Mouse (Mus musculus): ENCODE data around the gene Limk2.

Gene Limk2

DNA sequence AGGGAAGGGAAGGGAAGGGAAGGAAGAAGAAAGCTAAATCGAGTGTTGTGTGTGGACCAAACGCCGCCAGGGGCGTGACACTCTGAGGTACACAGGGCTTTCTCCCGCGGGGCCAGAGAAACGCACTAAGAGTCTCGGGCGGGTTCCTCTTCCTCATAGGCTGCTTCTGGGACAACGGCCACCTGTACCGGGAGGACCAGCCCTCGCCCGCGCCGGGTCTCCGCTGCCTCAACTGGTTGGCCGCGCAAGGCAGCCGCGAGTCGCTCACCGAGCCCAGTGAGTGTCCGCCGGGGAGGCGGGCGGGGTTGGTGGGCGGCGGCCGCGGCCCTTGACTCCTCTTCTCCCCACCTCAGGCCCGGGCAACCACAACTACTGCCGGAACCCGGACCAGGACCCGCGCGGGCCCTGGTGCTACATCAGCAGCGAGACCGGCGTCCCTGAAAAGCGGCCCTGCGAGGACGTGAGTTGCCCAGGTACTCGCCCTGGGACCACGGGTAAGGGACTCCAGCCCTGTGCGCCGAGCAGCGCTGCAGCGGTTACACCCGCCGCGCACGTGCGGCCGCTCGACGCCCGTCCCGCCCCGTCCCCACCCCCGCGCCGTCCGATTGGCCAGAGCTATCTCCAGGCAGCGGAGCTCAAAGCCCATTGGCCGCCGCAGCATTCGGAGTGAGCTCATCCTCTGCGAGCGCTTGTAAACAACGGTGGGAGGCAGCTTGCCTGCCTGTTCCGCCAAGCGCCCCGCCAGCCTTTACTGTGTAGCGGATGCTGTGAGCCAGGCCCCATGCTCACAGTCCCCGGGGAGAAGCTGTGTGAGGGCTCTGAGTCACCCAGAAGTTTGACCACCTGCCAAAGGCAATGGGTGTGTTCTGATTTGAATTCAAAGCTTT lies 77.0 kb downstream of the Limk2 start:
- peak; percentile 97 for DNase-seq

DNA sequence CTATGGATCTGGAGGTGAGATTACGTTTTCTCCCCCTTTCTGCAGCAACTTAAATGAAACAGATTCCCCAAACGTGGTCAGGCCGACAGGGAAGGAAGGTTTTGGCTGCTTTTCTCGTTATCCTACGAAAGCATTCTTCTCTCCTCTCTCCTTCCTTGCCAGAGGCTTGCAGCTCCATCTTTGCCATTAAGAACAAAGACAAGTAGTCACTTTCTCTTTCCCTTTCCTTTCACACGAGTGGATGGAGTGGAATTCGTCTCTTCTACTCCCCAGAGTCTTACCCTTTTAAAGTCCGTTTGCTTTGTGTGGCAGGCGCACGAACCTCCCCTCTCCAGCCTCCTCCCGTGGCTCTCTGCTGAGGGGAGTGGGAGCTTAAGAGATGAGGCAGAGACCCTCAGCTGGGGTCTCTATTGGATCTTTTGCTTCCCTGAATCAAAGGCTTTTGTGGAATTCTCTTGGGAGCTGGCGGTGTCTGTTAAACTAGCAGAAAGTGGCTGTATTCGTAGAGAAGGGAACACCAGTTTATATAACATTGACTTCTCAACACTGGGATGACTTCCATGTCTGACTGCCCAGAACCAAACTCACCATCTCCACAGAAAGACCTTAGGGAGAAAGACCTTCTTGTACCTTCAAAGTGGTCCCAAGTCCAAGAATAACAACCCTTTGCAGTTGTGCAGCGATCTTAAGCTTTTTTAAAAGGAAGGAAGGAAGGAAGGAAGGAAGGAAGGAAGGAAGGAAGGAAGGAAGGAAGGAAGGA lies 77.8 kb downstream of the Limk2 start:
- no peak for DNase-seq

DNA sequence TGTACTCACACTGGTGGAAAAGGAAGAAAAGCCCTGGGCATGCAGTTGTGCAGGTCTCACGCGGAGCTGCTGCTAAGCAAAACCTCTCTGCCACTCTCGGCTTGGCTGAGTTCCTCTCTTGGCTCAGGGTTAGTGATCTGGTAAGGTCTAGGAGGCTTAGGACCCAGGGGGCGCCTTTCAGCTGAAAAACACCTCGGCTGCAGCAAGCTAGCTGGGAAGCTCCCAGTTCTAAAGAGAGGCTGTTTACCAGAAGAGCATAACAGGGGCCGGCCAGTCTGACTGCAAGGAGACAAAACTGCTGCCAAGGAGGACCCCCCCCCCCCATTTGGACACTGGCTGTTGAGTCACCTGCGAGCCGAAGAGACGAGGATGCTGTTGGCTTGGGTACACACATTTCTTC lies 78.4 kb downstream of the Limk2 start:
- peak; percentile 93 for DNase-seq

DNA sequence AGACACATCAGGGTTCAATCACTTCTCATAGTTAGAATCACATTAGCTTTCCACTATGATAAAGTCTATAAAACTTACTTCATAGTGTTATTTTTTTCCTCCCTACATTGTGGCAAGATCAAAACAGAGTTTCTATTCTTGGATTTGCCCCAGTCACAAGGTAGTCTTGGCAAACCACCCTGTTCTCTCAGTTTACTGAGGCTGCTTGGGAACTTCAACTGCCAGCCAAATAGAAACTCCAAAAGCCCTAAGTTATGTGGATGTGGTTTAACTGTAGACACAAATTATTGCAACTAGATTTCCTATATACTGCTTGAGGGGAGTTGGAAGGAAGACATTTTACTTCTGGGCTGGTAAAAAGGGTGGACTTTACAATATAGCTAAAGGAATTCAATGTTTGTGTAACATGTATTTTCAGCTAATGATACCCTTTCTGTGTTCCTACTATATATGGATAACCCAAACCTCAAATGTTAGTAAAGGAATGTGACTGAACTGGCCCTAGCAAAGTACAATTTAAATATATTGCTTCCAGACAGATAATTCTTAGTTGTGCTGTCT lies 79.0 kb downstream of the Limk2 start, which contains the start of gene Pik3ip1:
Pik3ip1 (plus strand) TSS at position 511 of the 561 bp plus-strand sequence.
- DNase-seq: no peak

DNA sequence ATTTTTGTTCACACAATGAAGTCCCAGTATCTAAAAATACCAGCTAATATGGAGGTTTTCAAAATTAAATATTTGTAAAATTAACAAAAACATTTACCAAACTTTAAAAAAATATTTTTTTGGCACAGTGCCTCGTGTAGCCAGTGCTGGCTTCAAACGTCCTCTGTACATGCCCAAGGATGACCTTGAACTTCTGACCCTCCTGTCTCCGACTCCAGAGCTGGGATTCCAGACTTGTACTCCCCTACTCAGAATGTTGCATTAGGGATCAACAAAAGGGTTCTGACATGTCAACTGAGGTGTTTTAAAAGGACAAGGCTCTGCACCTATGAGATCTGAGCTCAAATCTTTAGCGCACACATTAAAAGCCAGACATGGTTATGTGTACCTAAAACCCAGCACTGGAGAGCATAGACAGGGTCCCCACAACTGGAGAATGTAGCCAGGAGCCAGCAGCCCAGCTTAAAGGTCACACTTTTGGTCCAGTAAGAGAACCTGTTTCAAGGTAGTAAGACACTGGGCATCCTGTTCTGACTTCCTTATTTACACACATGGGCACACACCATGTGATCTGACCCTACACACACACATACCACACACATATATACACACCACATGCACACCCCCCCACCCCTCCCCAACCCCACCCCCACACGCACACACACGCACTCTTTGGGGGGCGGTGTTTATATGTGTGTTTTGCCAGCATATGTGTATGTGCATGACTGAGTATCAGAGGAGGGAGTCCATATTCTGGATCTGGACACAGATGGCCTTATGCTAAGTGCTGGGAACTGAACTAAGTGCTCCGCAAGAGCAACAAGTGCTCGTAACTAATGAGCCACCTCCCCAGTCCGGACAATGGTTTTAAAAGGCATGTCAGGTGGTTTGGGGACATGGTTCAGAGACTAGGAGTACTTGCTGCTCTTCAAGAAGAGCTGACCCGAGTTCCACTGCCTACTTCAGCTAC lies 79.9 kb downstream of the Limk2 start:
- no peak for DNase-seq

DNA sequence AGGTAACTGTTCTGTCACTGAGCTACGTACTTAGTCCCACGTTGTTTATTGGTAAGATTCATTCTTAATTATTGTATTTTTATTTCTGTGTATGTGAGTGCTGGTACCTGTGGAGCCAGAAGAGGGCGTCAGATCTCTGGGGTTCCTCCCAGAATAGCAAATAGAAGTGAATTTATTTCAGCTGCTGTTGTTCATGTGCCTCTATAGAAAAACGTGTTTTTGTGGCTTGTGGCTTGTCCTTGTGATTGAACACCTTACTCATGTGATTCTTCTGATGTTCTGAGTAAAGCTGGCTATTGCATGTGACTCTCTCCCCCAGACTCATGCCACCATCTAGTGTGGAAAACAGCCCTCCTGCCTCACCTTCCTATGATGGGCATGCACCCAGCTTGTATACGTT lies 80.7 kb downstream of the Limk2 start:
- DNase-seq: no peak

DNA sequence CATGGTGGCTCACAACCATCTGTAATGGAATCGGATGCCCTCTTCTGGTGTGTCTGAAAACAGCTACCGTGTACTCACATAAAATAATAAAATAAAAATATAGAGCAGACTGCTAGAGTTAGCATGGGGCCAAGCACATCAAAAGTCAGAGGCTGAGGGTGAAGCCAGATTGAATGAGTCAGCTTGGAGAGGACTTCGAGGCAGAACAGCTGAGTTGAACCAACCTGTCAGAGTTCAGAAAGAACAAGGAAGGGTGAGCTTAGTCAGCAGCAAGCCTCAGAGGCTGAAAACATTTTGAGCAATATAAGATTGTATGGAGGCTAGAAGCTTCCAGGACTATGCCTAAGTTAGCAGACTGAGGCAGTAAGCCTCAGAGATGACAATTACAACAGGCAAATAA lies 90.7 kb downstream of the Limk2 start:
- no peak for DNase-seq

DNA sequence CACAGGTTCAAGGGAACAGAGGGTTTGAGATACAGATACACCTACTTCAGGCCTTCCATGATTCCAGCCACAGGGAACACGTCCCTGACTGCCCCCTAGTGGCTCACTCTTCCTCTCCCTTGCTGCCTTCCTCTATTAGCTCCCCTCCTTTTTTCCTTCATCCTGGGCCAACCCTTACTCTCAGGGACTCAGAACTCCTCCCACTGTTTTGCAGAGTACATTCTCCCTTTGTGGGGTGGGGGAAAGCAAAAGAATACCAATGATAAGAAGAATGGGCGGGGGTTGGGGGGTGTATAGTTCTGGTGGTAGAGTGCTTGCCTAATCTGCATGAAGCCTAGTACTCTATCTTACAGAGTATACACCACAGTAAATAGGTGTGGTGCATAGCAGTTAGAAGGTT lies 94.8 kb downstream of the Limk2 start:
- peak; percentile 61 for DNase-seq

DNA sequence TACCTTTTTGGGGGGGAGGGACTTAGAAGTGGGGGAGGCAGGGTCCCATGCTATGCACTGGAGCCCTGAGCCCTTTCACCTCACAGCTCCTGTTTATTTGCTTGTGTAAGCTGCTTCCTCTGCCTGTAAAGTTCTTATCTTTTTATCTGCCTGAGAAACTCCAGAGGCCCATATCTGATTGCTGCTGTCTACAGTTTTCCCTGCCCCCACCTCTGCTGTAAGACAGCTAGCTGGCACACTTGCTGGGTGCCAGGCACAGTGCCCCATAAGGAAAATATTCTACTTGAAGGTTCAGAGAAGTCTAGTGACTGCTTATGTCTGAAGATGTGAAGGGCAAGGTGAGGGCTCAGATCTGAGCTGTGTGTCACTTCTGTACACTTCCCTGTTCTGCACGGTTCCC lies 95.7 kb downstream of the Limk2 start:
- DNase-seq: no peak

DNA sequence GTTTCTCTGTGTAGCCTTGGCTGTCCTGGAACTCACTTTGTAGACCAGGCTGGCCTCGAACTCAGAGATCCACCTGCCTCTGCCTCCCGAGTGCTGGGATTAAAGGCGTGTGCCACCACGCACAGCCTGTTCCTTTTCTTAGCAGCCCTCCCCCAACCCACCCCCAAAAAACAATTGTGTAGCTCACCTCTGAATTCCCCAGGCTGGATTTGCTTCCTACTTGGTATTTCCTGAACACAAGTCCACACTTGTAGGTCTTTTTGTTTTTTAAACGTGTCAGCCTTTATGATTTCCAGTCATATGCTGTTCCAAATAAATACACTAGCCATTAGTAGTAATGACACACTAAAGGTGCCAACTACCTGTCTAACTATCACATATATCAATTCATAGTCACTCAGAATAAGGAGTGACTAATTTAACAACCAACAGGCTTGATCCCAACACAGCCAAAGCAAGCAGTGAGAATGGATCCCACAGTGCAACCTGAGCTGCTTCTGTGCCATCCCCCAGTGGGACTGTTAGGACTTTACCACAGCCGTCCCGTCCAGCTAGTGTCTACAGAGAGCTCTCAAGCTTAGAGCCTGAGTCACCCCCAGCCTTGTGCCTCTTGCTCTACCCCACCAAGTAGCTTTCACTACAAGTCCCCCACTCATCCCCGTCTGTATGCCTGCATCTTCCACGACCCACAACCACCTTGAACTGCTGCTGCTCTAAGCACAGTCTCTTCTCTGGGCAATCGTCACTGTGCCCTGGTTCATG lies 97.2 kb downstream of the Limk2 start:
- no peak for DNase-seq

DNA sequence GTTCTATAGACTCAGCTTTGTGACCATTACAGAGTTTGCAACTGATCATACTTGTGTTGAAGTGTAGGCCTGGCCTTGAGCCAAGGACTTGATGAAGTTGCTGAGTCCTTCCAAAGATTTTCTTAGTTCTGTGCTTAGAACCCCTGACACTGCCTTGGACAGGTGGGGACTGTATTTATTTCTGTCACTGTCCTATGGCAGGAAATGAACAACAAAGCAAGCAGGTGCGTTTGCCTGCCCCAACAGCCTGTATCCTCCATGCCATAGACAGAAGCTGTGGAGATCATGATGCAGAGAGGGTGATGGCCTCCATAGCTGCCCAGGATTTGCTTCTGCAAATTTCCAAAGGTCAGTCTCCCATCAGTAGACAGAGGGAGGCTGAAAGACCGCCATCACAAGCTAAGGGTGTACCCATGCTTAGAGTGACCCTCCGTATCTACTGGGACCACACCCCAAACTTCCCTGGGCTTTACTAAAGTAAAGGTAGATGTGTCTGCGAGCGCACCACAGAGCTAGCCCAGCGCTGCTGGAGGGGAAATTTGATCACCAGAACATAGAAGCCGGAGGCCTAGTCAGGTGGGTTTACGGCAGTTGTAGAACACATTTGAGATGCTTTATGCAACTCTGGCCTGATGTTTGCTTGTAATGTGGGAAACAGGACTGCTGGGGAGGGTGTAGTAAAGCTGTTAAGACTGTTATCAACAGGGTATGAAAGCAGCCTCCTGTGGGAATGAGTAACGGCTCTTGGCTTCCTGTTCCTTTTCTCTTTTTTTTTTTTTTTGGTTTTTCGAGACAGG lies 98.0 kb downstream of the Limk2 start:
- DNase-seq: no peak

DNA sequence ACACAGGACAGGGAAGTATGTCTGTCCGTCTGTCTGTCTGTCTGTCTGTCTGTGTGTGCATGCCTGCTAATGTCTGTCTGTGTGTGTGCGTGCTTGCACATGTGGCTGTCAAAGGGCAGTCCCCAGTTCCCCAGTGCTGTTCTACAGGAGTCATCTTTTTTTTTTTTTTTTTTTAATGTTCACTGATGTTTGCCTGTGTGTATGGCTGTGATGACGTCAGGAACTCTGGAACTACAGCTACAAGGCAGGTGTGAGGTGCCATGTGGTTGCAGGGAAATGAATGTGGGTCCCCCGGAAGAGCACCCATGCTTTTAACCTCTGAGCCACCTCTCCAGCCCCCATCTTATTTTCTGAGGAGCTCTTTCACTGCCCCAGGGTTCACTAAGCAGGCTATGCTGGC lies 99.1 kb downstream of the Limk2 start:
- DNase-seq: no peak

DNA sequence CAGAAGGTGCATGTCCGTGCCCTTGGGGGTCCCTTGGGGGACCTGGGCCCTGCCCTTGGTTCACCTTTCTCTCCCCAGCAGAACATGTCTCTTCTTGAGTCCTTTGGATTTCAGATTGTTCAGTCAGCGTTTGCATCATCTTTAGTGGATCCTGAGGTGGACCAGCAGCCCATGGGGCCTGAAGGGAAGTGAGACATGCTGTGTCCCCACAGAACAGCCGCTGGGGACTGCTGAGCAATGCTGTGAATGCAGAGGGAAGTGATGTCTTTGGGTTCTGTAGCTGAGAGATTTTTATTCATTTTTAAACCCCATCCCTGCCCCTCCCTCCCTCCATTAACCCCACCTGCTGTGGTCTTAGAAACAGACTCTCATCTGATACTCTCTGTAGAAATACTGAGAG lies 101.1 kb downstream of the Limk2 start:
- DNase-seq: no peak

DNA sequence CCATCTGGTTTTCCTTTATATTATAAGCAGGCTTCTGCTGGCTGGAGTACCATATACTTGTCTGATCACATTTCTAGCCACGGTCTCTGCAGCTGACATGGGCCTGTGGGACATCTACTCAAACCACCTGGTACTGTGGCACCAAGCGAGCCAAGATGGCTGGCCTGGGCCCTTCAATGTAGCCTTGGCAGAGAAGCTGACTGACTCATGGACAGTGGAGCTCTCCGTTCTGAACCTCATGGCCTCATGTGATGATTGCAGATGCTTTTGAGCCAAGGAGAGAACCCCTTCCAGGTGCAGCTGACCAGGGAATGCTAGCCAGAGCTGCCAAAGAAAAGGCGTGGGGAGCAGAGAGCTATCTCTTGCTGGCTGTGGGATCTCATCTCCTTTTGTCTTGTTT lies 103.2 kb downstream of the Limk2 start:
- DNase-seq: no peak

DNA sequence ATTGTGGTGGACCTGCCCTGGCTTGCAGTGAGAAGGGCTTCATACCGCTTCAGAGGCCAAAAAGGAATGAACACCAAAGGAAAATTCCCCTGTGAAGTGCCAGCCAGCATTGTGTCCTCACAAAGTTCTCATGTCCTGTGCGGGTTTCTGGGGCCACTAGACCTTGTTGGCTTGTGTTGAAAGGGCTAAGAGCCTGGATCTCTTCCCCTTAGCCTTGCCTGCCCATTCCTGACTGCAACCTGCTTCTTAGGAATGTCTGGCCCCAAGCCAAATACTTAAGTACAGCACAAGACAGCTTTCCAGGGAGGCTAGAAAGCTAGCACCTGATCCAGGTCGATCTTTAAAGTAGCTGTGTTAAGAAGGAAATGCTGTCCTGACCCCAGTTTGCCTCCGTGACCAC lies 106.2 kb downstream of the Limk2 start:
- DNase-seq: no peak

DNA sequence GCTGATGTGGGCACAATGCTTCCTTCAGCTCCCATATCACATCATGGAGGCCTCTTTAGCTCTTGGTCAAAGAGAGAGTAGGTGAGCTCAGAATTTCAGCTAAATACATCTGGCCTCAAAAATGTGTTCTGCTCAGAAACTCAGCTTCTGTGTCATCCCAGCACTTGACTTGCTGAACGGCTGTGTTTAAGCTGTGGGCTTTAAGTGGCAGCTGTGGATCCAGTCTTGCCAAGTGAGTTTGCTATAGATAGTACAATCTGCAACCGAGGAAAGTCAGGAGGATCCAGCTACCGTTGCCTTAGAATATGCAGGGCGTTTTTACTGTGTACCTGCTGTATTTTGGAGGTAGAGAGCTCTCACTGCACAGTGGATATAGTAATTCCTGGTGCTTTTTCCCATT lies 106.6 kb downstream of the Limk2 start:
- peak; percentile 49 for DNase-seq

DNA sequence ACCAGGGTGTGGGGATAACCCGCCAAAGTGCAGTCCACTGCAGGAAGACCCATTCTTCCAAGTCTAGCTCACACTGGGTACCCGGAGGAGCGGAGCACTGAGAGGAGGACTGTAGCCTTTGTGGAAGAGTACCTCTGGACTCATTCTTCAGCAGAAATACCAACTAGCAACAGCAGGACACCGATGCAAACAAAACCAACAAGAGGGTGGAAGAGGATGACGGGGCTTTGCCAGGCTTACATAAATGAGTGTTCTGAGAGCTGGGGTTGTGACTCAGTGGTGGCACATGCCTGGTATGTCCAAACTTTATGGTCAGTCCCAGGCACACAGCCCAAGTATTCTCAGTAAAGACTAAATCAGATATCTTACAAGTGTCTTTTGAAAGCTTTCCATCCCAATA lies 107.9 kb downstream of the Limk2 start:
- DNase-seq: no peak

DNA sequence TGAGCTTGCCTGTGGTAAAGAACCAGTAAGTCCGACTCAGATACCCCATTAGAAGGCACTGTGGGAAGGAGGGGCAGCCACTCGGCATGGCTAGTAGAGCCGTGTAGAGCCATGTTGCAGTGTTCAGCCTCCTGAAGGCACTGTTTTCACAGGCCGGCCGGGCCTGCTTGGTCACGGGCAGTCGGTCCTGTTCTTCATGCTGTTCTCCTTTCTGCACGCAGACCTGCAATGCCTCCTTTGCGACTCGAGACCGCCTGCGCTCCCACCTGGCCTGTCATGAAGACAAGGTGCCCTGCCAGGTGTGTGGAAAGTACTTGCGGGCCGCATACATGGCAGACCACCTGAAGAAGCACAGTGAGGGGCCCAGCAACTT lies 110.2 kb downstream of the Limk2 start:
- DNase-seq: no peak

DNA sequence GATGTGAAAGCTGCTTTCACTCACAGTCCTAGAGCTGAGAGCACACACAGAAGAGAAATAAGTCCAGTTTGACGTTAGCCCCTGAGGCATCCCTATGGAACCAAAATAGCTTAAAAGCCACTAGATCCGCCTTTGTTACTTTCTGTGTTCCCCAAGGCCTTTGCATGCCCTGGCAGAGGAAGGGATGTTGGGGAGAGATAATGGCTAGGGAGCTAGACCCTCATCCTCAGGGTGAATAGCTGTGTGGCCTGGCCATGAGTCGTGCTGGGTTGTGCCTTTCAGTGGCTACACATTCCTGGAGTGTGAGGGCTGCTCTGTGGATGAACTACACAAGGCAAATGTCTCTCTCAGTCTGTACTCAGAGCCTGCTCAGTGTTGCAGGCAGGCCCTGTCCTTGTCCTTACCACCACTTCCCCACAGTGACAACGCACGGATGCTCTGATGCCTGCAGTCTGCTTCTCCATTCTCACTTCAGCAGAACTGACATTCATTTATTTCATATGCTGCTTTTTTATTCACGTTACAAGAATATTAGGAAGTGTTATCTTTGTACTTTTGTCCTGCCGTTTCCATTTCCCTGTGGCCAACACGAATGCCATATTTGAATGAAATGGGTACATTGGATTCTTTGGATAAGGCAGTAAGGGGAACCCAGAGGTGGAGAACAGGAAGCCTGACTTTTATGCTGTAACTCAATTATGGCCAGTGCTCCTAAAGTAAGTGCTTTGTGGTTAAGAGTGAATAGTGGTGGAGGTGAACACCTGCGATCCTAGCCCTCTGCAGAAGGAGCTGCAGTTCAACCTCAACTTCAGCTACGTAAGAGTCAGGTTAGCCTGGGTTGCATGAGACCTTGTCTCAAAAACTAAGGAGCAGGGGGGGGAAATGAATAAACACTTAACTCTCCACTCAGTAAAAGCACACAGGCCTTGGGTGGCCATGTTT lies 110.8 kb downstream of the Limk2 start:
- no peak for DNase-seq

DNA sequence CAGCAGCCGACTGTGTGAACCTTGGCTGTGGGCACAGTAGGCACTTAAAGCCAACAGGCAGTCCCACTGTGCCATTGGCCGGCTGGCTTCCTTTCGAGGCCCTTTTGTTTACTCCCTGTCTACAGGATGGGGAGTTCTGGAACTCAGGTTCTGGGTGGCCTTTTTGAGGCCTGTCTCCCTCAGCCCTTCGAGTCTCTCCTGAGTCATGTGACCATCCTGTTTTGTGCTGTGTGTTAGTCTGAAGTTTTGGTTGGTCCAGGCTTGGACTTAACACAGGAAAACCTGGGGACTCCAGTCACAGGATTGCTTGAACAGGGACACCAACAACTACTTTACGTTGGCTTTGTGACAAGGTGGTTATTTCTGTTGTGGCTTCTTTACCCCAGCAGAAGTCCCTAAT lies 112.9 kb downstream of the Limk2 start:
- no peak for DNase-seq
